ENCODE assay signal across 24 mouse cellular contexts in genomic region chr13:5890035-5890434, GRCm38 (mm10).
"Had no signal": no experiment of that assay in that cellular context is flagged by ENCODE, and none has a peak within 500 bp of the region (broad histone marks: within the 10 kb centered on the region; RNA-seq: fewer than 3 reads in every experiment).

No protein-coding gene starts in this region.

- H3K27ac ChIP-seq: limb, embryonic 10.5 days; limb, embryonic 13.5 days; liver, embryonic 12.5 days; liver, embryonic 15.5 days; lung, embryonic 15.5 days; midbrain, embryonic 12.5 days; neural tube, embryonic 13.5 days; stomach, embryonic 15.5 days had no signal

- H3K36me3 ChIP-seq: limb, embryonic 10.5 days; limb, embryonic 13.5 days; liver, embryonic 12.5 days; liver, embryonic 15.5 days; lung, embryonic 15.5 days; midbrain, embryonic 12.5 days; neural tube, embryonic 13.5 days; stomach, embryonic 15.5 days had no signal

- H3K9ac ChIP-seq: limb, embryonic 13.5 days; liver, embryonic 12.5 days; liver, embryonic 15.5 days; lung, embryonic 15.5 days; midbrain, embryonic 12.5 days; neural tube, embryonic 13.5 days; stomach, embryonic 15.5 days had no signal

- H3K9me3 ChIP-seq: limb, embryonic 10.5 days; limb, embryonic 13.5 days; liver, embryonic 12.5 days; liver, embryonic 15.5 days; lung, embryonic 15.5 days; midbrain, embryonic 12.5 days; neural tube, embryonic 13.5 days; stomach, embryonic 15.5 days had no signal

- H3K27me3 ChIP-seq: limb, embryonic 13.5 days; liver, embryonic 12.5 days; liver, embryonic 15.5 days; lung, embryonic 15.5 days; midbrain, embryonic 12.5 days; neural tube, embryonic 13.5 days; stomach, embryonic 15.5 days had no signal

- H3K4me2 ChIP-seq: limb, embryonic 13.5 days; liver, embryonic 12.5 days; liver, embryonic 15.5 days; lung, embryonic 15.5 days; midbrain, embryonic 12.5 days; neural tube, embryonic 13.5 days; stomach, embryonic 15.5 days had no signal

- DNase-seq: kidney, adult 18-20 months; kidney, adult 9 months; kidney, postnatal 14 days; kidney, postnatal 4 days; layer of hippocampus, adult 9-11 months; liver; lung, adult 18-20 months; lung, postnatal 14 days; lung, postnatal 4 days; retina, postnatal 1 day; right cerebral cortex, postnatal 25 days; spleen, adult 18-20 months; thymus, postnatal 14 days; thymus, postnatal 4 days had no signal

- H3K4me3 ChIP-seq: limb, embryonic 10.5 days; limb, embryonic 13.5 days; liver, embryonic 12.5 days; liver, embryonic 15.5 days; lung, embryonic 15.5 days; midbrain, embryonic 12.5 days; myocyte; neural tube, embryonic 13.5 days; stomach, embryonic 15.5 days had no signal

- H3K4me1 ChIP-seq: limb, embryonic 13.5 days; liver, embryonic 12.5 days; liver, embryonic 15.5 days; lung, embryonic 15.5 days; midbrain, embryonic 12.5 days; neural tube, embryonic 13.5 days; stomach, embryonic 15.5 days had no signal

- ATAC-seq: liver, embryonic 12.5 days; midbrain, embryonic 16.5 days had no signal
